Mouse (Mus musculus) MEL (cell line): ENCODE results near the gene Mrps18a.

ENCODE experiments used
- CTCF ChIP-seq, 3 experiments: IDR thresholded peaks in 2 of 3; conservative IDR thresholded peaks in 1 of 3; 2 replicates each; pipeline ENCODE4 v1.5.1; 2011 to 2012; ENCODE audit warnings: low read length in 3 of 3, low read depth in 2 of 3, mild to moderate bottlenecking in 2 of 3, improper control_type of control experiment in 1 of 3, inconsistent platforms in 1 of 3, mixed read lengths in 1 of 3, moderate library complexity in 1 of 3; ENCODE audit not compliant: control insufficient read depth in 1 of 3, insufficient read depth in 1 of 3, poor library complexity in 1 of 3, severe bottlenecking in 1 of 3
- GATA1 ChIP-seq: IDR thresholded peaks from 2 replicates; pipeline ENCODE4 v1.6.1; 2011; ENCODE audit warnings: low read depth, low read length, improper control_type of control experiment
- NELFE ChIP-seq: IDR thresholded peaks from 2 replicates; pipeline ENCODE4 v1.6.1; 2011; ENCODE audit warnings: low read depth, low read length, improper control_type of control experiment
- POLR2A ChIP-seq, 2 experiments: IDR thresholded peaks; 2 replicates each; pipeline ENCODE4 v1.6.1; 2011 to 2012; ENCODE audit warnings: low read length in 2 of 2, mild to moderate bottlenecking in 2 of 2, control low read depth in 1 of 2, improper control_type of control experiment in 1 of 2, low read depth in 1 of 2, moderate library complexity in 1 of 2; ENCODE audit not compliant: control insufficient read depth in 1 of 2, insufficient read depth in 1 of 2, poor library complexity in 1 of 2
- POLR2AphosphoS5 ChIP-seq: IDR thresholded peaks from 2 replicates; pipeline ENCODE4 v1.6.1; 2012; ENCODE audit warnings: low read depth, borderline replicate concordance, mild to moderate bottlenecking, inconsistent platforms, low read length, moderate library complexity, mixed read lengths

DNA sequence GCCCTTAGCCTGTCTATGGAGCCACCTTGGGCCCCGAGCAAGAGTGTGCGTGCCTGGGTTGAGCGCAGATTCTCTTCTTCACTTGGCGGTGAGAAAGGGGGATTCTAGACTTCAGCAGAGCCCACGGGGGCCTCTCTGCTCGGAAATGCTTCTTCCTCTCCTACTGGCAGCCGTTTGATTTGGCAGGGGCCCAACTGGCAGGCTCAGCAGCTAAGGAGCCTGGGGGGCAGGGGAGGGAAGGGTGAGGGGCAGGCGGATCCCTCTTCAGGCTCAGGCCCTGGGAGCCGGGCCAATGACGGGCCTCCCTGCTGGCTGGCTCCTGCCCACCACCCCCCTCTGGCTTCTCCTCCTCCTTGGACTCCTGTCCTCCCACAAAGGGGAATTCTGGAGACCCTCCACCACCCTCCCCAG lies 26.7 kb upstream of the Mrps18a start:
- TF ChIP-seq CTCF (IDR thresholded peaks at IDR 0.05 in 2 of 3, conservative IDR thresholded peaks at IDR 0.05 in 1 of 3; ENCODE audit: control insufficient read depth in 1 of 3, insufficient read depth in 1 of 3, low read depth in 2 of 3, low read length in 3 of 3, poor library complexity in 1 of 3, severe bottlenecking in 1 of 3) (no peak), NELFE (peak; percentile 27), POLR2A (IDR thresholded peaks at IDR 0.05; ENCODE audit: control insufficient read depth in 1 of 2, insufficient read depth in 1 of 2, low read depth in 1 of 2, low read length in 2 of 2, poor library complexity in 1 of 2) (peak in 1 of 2 experiments; percentile 61; a peak in 1 of 4 replicates), POLR2AphosphoS5 (no peak), GATA1 (no peak)
